Mouse (Mus musculus): ENCODE data around the gene Dnajc6.

Gene Dnajc6

DNA sequence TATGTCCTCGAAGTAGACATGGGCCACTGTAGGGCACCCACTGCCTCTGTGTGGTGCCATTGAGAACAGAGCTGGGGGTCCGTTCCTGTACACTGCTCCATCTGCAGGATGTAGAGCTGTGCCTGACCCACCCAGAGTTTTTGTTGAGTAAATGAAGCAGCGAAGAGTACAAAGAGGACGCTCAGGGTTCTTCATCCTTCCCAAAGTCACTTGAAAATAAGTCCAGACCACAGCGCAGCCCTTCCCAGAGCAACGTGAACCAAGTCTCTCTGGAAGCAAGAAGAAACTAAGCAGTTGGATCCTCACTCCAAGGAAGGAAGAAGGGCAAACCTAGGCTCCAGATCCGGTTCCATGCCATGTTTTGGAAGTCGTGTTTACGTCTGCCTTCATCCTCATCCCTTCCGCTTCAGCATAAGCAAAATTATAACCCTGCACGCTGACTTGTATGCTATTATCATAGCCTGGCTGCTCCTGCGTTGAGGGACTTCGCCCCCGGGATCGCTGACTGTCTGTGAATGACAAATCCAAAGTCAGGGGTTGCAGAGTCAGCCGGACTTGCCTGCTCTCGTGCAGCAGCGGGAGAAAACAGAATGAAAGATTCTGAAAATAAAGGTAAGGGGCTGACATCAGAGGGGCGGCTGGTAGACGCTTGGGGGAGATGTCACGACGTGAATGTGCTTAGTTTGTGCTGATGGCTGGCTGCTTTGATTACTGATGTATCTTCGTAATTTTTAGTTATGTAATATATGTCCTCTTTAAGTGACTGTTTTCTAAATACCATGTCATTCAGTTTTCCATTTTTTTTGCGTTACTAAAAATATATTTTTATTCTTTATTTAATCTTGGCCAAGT is 11.3 kb downstream of the Dnajc6 start:
- peak; percentile 84 to 87 for DNase-seq

DNA sequence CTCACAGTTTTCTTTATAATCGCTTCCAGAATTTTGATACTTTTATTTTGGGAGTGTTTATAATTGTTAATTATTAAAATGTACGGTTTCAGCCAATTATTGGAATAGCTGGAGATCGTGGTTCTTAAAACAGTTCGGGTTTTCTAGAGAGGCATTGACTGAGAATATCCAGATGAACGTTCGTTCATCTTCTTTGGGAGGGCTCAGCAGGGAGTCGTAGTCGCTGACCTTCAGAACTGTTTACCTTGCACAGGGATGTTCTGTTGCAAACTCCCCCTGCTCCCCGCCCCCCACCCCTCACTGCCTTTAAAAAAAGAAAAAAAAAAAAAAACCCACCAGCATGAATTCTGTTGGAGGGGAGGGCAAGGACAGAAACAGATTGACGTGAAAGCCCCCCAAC is 12.0 kb downstream of the Dnajc6 start:
- DNase-seq = peak; percentile 52 to 62

DNA sequence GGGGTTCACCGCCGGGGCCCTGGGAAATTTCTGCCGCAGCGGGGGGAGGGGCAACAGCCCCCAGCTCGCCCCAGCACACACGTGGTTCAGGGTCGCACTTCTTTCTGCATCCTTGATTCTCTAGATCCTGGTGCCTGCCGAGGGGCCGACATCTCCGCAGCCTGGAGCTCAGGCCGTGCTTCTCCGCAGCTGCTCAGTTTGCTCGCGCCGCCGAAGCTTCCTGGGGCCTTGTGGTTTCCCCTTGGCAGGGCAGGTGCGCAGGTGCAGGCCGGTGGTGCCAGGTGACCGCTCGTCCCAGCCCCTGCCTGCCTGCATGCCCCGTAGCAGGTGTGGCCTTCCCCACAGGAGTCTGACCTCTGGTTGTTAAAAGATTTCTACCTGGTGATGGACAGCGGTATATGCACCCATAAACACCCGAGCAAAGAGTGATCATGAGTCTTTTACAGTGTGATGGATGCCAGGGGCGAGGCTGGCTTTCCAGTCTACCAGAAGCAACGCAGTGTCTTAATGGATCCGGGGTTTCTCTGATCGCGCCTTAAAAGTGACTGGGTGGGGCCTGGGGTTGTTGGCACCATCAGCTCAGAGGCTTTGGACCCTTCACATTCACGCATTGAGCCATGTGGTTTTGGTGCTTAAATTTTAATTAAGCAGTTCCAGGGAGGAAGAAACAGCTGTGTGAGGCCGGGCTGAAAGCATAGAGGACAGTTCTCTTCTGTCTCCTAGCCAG is 12.6 kb downstream of the Dnajc6 start:
- peak; percentile 76 for DNase-seq

DNA sequence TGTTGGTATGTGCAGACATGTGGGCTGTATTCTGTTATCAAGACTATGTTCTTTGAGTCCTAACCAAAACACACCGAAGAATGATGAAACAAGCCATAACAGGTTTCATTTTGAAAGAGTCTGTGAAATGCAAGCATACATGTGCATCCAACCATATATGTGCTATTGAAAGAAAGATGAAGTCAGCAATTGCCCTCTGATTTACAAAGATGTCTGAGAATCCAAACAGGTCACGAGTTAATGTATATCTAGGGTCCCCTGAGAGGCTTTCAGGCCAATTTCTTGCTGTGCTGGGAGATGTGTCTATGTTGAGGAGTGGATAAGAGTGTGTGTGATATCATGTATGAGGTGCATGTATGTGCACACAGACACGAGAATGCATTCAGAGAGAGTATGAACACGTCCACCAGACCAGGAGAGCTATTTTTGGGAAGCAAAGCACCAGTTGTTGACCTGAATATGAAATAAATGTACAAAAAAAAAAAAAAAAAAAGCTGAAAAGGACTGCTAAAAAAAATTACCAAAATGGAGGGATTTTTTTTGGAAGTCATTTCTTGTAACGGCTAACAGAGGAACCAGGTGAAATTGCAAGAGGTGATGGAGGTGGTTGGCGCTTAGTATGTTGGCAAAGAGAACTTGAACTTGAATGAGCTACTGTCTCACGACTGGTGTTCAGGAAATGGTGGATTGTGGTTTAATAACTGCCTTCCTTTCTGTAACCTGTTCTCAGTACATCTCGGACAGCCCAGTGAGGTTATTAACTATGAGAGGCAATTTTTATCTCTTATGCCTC is 13.9 kb downstream of the Dnajc6 start:
- no peak for DNase-seq

DNA sequence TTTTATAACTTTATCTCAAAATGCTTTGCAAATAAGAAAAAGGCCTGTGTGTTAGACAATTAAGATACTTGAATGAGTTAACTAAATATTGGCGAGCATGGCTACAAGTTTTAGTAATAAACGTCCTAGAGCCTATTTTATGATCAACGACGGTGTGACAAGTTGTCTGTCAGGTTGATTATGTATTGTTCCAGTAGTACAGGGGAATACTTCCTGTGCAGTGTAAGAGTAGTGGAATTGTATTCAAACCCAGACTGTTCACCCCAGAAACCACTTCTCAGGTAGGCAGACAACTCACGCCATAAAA is 14.4 kb downstream of the Dnajc6 start:
- no peak for DNase-seq

DNA sequence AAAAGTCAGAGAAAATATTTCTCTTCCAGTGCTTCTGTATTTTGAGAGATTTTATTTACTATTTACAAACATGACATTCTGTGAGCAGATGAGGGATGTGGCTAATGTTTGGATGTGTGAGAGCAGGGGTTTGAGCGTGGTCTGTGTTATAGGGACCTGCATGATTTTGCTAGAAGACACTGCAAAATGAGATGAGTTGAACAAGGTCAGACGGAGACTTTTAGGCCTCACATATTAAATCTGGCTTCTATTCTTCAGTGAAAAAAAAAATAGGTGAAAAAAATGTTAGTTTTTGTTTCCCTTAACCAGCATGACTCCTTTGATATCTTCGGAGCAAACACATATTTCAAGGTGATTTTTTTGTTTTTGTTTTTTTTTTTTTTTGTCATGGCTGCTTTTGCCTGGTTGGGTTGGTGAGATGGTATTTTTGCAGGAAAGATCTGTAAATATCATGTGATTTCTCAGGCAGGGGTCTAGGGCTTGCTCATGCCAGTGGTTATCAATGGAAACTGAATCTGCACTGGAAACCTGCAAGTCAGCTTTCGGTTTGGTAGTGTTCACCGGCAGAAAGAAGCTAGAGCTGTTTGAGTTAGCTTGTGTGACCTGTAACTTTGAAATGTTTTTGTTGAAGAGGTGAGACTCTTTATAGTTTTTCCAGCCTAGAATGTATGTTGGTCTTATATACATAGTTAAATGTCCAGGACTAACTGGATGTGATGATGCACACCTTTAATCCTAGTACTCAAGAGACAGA is 15.5 kb downstream of the Dnajc6 start:
- no peak for DNase-seq

DNA sequence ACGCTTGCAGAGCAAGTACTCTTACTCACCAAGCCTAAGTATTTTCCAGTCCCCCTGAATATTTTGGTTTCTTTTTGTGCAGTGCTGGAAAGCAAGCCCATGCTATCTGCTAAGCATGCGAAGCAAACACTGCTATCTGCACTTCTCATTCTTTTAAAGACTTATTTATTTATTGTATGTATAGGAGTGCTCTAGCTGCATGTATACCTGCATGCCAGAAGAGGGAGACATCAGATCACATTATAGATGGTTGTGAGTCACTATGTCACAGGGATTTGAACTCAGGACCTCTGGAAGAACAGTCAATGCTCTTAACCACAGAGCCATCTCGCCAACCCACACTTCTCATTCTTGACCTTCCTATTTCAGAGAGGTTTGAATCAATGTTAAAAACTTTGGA is 16.8 kb downstream of the Dnajc6 start:
- DNase-seq = no peak

DNA sequence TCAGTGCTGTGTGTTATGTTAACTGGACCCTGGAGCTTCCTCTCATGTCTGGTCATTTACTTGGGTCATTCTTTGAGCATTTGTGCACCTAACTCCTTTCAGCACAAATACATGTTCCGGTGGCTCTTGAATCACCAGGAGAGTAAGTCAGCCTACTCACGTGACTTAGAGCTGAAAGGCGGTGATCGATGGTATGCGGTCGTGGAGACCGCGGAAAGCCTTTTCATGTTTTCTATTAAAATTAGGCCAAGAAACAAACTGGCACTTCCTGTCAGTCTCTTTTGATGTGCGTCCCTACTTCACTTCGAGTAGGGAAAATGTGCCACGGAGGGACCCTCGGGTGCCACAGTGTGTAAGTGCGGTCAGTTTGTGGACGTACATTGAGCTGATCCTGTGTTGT is 19.4 kb downstream of the Dnajc6 start:
- DNase-seq = no peak

DNA sequence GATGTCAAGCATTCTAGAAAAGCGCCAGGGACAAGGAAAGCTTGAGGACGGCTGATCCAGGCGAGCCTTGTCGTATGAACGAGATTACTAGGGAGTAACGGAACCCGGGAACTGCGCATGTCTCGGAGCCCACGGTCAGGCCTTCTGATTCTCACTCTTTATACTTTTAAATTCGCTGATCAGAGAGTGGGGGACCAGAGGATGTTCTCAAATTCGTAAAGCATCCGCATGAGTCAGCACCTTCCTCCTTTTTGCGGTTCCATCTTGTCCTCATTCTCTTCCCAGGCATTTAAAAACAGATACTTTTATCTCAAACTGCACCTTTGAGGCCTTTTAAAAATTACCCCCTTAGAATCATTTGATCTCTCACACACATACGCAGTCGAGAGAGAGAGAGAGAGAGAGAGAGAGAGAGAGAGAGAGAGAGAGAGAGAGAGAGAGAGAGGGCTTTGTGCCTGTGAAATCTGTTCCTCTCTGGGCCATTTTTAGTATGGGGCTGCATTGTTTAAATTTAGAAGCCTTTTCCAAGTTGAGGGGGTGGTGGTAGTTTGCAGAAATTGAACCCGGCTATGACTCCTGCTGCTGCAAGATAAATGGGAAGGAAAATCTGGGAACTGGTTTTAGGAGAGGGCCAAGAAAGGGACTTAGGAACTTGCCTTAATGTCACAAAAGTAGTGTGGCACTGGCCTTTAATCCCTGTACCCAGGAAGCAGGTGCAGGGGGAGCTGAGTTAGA is 20.2 kb downstream of the Dnajc6 start:
- no peak for DNase-seq

DNA sequence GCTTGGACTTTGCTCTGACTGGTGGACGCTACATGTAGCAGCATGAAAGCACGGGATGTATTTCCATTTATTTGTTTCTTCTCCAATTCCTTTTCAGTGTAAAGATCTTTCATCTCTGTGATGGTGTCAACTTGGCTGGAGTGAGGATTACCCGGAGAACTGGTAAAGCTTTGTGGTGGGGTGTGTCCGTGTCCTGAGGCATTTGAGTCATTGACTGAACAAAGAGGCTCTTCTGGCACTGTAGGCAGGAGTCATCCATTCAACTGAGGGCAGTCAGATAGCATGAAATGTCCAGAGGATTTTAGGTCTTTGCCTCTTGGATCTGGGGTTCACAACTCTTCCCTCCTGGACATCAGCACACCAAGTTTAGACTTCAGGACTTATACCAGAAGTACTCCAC is 35.5 kb downstream of the Dnajc6 start:
- DNase-seq = no peak

DNA sequence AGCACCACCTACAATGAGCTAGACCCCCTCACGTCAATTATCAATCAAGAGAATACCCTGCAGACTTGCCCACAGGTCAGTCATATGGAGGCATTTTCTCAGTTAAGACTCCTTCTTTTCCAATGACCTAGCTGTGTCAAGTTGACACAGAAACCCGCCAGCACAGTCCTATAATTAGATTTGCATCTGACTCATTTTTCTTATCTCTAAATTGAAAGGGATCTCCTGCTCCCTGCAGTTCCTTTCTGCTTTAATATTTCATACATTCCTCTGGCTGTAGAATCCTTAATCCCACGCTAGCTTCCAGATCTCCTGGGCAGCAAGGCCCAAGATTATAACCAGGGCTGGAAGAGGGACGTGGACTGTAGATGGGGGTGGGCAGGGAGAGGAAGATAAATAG is 44.1 kb downstream of the Dnajc6 start:
- no peak for DNase-seq

DNA sequence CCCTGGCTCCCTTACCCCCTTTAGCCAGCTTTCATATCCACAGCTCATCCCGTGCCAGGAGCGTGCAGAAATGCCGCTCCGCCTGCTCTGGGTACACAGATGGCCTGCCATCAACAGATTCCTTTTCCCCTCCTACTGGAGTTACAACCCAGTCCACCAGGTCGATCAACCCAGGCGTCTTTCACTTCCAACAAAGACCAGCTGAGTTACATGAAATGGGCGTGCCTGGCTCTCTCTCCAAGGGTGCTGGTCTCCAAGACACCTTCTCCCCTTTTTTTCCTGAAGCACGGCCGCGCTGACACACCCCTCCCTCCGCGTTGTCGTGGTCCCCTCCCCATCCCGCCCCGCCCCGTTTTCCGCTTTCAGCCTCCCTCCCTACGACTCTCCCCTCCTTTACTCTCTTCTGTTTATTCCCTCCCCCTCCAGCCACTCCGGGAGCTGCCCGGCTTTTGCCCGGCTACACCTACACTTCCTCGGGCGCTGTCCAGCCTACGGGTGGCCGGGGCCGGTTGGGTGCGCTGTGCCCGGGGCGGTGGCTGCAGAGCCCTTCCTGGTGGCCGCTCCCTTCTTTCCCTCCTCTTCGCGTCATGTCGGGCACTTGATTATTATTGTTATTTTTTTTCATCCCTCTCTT is 53.6 kb downstream of the Dnajc6 start:
- DNase-seq = peak; percentile 58 to 69

DNA sequence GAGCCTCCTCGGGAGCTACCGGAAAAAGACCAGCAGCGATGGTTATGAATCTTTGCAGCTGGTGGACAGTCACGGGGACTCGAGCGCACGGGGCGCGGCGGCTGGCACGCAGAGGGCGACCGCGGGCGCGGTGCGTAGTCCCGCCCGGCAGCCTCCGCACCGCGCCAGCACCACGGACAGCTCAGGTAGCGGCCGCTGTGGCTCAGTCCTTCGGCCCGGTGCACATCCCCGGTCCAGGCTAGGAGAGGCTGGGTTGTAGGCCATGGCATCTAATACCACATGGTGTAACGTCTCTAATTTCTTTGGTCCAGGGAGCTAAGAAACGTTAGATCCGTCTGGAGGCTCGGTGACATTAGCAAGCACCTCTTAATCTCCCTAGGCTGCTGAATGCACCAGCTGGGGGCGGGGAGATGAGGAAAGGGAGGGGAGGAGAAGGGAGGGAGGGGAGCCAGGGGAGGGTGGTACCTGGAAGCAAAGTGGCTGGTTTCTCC is 54.3 kb downstream of the Dnajc6 start:
- DNase-seq = peak; percentile 72 to 73

DNA sequence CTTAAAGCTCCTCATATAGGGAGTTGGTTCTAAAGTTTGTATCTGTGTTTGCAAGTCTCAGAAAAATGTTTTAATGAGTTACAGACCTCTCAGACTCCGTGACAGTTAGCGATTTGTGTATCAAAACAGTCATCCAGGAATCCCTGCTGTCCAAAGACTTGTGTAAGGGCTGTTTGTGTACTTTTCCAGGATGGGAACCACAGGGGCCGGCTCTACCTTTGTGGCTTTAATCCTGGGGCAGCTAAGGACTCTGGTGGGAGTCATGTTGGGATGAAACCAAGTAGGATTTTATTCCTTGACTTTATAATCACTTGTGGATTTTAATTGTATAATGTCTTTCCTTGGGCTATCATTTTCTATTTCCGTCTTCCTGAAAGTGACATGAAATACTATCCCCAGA is 55.0 kb downstream of the Dnajc6 start:
- no peak for DNase-seq

DNA sequence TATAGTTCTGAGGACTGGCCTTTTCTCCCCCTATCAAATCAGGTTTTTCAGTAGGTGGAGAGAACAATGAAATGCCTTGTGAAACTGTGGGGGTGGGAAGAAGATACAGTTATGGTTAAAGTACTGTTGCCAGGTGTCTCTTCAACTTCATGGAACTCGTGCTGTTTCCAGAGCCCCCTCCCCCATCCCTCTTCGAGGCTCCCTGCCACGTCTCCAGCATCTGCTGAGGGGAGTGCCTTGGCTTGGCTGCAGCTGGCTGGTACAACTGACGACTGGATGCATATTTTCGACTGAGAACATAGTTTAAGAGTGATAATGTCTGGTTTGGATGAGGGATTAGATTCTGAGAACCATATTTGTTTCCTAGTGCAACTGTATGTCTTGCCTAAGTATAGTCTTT is 55.9 kb downstream of the Dnajc6 start:
- DNase-seq = peak in 1 of 2 experiments; percentile 26

DNA sequence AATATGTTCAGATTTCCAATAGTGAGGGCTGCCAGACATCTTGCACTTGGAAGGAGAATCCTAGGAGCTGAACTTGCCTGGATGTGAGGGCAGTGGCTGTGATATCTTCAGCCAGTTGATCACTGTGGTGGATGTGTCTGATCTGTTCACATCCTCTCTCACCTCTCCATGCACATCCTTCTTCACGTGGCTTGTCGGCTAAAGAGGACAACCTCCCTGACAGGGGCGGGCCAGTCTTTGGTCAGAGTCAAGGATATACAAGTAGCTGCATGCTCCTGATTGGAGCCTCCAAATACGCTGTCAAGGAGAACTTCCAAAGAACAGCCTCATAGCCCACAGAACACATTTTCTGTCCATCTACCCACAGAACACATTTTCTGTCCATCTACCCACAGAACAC is 58.6 kb downstream of the Dnajc6 start:
- DNase-seq = no peak

DNA sequence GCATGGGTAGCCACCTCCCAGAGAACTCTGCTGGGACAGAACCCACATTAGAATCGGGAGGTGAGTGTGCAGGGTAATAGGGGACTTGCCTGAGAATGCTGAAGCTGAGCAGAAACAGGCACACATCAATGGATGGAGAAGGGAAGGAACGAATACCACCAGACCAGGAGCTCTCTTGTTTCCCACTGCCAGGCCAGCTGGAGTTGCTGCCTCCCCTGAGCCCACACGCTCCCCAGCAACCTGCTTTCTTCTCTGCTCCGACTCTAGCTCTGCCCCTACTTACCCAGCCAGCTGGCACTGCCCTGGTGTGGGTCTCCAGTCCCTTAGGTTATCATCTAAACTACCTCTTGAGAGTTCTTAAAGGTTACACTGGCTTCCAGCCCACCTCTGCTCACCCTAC is 63.7 kb downstream of the Dnajc6 start:
- DNase-seq = no peak

DNA sequence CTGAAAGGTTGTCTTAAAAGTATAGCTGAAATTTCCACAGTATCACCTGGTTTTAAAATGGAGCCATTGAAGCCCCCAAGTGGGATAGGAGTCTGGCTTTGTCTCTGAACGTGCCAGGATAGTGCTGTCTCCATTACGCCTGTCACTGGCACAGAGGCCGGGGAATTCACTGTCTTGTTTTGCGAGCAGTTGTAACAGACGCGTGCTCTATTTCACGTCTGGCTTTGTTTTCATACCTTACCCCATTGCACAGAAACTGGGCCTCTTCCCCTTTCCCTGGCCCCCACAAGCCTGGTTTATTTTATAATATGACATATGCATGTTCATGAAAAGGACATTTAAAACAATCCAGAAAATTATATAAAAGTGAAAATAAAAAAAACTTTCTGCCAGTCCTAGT is 66.4 kb downstream of the Dnajc6 start:
- DNase-seq = no peak

DNA sequence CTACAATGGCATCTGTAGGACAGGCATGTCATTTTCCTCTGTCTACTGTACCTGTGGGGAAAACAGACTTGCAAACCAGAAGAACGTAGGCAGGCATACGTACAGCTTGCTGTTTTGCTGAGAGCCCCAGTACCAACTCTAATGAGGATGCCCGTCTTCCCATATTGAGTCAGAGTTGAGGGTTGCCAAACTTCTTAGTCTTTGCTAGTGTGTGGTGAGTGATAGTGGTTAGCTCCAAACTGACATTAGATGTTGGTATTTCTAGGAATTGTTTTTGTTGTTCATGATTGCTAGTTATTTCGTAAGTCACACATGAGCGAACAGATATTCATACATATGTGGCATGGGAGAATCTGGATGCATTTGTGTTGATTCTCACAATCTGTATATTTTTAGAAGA is 67.2 kb downstream of the Dnajc6 start:
- DNase-seq = no peak

DNA sequence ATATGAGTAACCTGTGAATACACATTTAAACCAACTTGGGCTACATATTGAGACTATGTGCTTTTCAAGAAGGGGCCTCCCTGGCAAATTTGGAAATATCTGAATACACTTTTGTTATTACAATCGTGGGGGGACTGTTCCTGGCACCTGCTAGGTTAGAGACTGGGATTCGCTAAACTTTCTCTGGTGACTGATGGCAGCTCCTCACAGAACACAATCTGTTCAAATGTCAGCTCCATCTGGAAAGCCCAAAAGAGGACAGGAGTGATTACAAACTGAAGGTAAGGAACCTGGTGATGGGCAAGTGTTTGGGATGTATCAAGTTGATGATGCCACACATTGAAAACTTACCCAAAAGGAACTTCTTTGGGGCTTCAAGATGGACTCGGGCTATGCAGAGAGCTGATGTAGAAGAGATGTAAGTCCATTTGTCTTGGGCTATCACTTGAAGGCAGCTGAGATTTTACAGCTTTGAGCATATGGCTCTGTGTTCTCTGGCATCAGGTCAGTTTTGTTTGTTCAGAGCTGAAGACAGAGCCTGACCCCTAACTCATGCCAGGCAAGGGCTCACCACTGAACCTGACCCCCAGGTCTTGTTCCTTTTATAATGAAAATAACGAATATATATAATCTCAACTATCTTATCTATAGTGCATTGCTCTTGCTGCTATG is 68.4 kb downstream of the Dnajc6 start:
- no peak for DNase-seq

DNA sequence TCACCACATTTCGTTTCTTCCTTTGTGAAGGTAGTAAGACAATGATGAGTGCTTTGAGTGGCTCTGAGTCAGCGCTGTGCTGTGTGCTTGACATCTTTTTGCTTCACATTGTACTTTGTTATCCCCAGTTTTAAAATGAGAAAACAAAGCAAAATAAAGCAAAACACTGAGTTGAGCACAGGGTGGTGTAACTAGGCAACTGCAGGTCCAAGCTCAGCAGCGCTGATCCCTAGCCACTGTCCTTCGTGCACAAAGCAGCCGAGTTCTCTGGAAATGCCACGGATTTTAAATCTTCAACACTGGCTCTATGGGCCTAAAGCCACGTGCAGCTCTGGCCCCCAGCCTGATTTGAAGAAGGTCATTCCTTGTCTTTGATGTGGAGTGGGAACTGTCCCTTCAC is 72.6 kb downstream of the Dnajc6 start:
- no peak for DNase-seq
